Mouse (Mus musculus) limb, embryonic 14.5 days (tissue): ENCODE measurements around the gene Gp1ba. TPM values are rescaled to one million over a fixed set of nuclear protein-coding genes. Genes with fewer than 3 reads are reported as not detected.

Experiments used
- ATAC-seq: fragments of 200-750 bp; cut with Nextera tagmentation; 2 replicates; pipeline ENCODE4 v1.8.0; 2017; ENCODE audit warnings: low read depth, moderate number of reproducible peaks, moderate TSS enrichment; ENCODE audit not compliant: low FRiP score
- DNase-seq: peaks from one replicate; pipeline ENCODE4 v3.0.0-alpha.2; 2015; ENCODE audit warnings: low spot score
- H3K27ac ChIP-seq: fragments of 300-500 bp; sonication (generic); replicated peaks from 2 replicates; pipeline ENCODE4 v1.5.1; 2014; ENCODE audit warnings: low read depth, mild to moderate bottlenecking, low read length, moderate library complexity, mixed read lengths
- H3K27me3 ChIP-seq: fragments of 300-500 bp; sonication (generic); 2 replicates; pipeline ENCODE4 v1.6.1; 2014; ENCODE audit warnings: low read length, mixed read lengths; ENCODE audit not compliant: control insufficient read depth, insufficient read depth
- H3K36me3 ChIP-seq: fragments of 300-500 bp; sonication (generic); 2 replicates; pipeline ENCODE4 v1.6.1; 2014; ENCODE audit warnings: mild to moderate bottlenecking, low read length, moderate library complexity, mixed read lengths; ENCODE audit not compliant: control insufficient read depth, insufficient read depth
- H3K4me1 ChIP-seq: fragments of 300-500 bp; sonication (generic); 2 replicates; pipeline ENCODE4 v1.6.1; 2014; ENCODE audit warnings: antibody characterized with exemption, low read length, mixed read lengths; ENCODE audit not compliant: control insufficient read depth, insufficient read depth
- H3K4me2 ChIP-seq: fragments of 300-500 bp; sonication (generic); replicated peaks from 2 replicates; pipeline ENCODE4 v1.6.1; 2014; ENCODE audit warnings: low read depth, mild to moderate bottlenecking, low read length, moderate library complexity; ENCODE audit not compliant: severe bottlenecking
- H3K4me3 ChIP-seq: fragments of 300-500 bp; sonication (generic); replicated peaks from 2 replicates; pipeline ENCODE4 v1.5.1; 2014; ENCODE audit warnings: low read length
- H3K9ac ChIP-seq: fragments of 300-500 bp; sonication (generic); 2 replicates; pipeline ENCODE4 v1.6.1; 2014; ENCODE audit warnings: mild to moderate bottlenecking, low read depth, low read length, moderate library complexity; ENCODE audit not compliant: severe bottlenecking
- H3K9me3 ChIP-seq: fragments of 300-500 bp; sonication (generic); 2 replicates; pipeline ENCODE4 v1.6.1; 2016; ENCODE audit warnings: low read length; ENCODE audit not compliant: control insufficient read depth
- POLR2A ChIP-seq: fragments of 200-500 bp; IDR thresholded peaks from 2 replicates; pipeline ENCODE4 v1.8.0; 2012; ENCODE audit warnings: inconsistent platforms, mild to moderate bottlenecking, moderate library complexity, borderline replicate concordance; ENCODE audit not compliant: insufficient read depth, insufficient read length; ENCODE audit errors: extremely low read depth
- WGBS: fragments of 180-500 bp; shearing (Covaris S2); extraction: QIAGEN DNeasy Blood & Tissue Kit; methylation state at CpG from one replicate; pipeline ENCODE4 v1.1.7; 2014; 5-methylcytosine and 5-hydroxymethylcytosine counted together
- polyA plus RNA-seq, 2 experiments: library from polyadenylated mRNA; depleted of rRNA in 1 of 2; stranded (reverse) in 1 of 2; unstranded in 1 of 2; fragments of >200 nt; fragmentation: Nextera tagmentation in 1 of 2; extraction: Ambion mirVana in 1 of 2; gene quantifications; 2 replicates each; pipeline versions ENCODE4 v1.2.1 to v1.2.3; 2012 to 2014

The Gp1ba gene
- polyA plus RNA-seq, 2 experiments, result 0.47 to 0.56 TPM

DNA sequence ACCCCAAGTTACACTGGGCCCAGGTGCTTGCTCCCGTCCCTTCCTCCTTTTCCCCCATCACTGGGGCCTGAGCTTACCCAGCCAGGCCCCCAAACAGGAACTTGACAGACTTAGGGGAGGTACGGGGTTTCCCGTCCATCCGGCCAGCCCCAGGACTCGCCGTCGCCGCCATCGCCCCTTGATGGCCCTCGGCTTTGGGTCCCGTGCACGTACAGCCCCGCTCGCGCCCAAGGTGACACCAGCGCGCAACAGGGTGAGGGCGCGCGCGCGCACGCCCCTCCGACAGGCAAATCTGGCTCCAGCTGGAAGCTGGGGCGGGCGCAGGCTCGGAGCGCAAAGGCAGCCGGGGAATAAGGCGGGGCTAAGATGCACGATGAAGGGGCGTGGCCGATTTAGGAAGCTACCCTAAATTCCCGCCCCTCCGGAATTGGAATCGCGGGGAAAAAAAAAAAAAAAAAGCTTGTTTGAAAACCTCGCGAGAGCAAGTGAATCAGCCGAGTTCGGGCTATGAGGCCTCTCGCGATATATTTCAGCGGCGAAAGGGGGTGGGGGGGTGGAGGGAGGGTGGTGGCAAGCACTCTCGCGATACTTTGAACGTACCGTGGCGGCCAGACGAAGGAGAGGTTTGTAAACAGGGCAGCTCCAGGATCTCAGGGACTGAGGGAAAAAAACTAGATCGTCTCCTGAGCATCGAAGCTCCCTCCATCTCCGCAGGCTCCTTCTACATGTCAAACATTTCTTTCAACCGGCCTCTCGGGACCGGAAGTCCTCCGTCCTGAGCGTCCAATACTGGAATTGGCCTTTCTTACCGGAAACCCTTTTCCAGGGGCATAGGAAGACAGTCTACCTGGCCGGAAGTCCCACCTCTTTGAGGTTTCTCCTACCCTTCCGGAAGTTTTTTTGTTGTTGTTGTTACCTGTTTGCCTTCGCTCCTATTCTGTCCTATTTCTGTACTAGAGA is 8.0 kb downstream of the Gp1ba start, which contains the start of the genes Rnf167 and Slc25a11:
Gene Rnf167 (plus strand): TSS at position 545 of the 960 bp plus-strand sequence.
Gene Slc25a11 (minus strand): TSS at position 789 of the 960 bp plus-strand sequence.
- peaks cover 62% of the 10 kb centered on the region for H3K36me3 ChIP-seq
- H3K4me2 ChIP-seq, result peak within 1 kb of the TSS; percentile 91
- peak within 1 kb of the TSS; percentile 75 for H3K4me3 ChIP-seq
- H3K9ac ChIP-seq, result peak within 1 kb of the TSS; percentile 86
- peak; percentile 90; the same call in 1 of the 2 replicates for TF ChIP-seq POLR2A
- DNase-seq (peak; percentile 99), ATAC-seq (peak; percentile 90)
- H3K9me3 ChIP-seq, result no peaks in the 10 kb centered on the region
- no peaks in the 10 kb centered on the region for H3K27me3 ChIP-seq
- H3K27ac ChIP-seq, result peak within 1 kb of the TSS; percentile 93
- H3K4me1 ChIP-seq, result peaks cover 22% of the 10 kb centered on the region
- WGBS, result under 1% methylated on average over 63 of the region's 63 CpGs

DNA sequence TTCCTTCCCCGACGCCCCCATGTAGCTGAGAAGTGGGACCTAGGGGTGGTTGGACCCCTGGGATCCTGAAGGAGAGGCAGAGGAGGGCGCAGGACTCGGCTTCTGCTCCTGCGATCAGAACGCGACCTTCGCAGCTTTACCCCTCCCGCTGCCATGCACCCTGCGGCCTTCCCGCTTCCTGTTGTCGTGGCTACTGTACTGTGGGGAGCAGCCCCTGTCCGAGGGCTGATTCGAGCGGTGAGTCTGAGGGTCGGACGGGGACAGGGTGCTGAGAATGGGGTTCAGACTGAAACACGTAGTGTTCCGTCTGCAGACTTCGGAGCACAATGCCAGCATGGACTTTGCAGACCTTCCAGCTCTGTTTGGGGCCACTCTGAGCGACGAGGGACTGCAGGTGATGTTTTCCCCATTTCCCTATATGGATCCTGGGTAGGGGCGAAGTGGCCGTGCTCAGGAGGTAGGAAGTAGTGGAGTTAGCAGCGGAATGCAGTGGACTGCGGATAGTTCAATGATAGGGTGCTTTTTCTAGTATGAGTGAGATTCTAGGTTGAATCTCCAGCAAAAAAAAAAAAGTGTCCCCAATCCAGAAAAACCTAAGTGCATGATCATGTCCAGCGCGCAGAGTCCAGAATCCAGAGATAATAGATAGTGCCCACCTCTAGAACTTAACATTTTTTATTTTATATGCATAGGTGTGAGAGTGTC is 8.9 kb downstream of the Gp1ba start:
- 2% methylated on average over 28 of the region's 28 CpGs for WGBS
- H3K36me3 ChIP-seq, result peaks cover 71% of the 10 kb centered on the region
- TF ChIP-seq POLR2A, result no peak
- peak overlapping the region; percentile 89 for H3K4me2 ChIP-seq
- no peak for ATAC-seq
- peak overlapping the region; percentile 75 for H3K4me3 ChIP-seq
- H3K9ac ChIP-seq, result peak overlapping the region; percentile 76
- no peak for DNase-seq
- no peaks in the 10 kb centered on the region for H3K9me3 ChIP-seq
- peaks cover 25% of the 10 kb centered on the region for H3K4me1 ChIP-seq
- H3K27ac ChIP-seq, result peak overlapping the region; percentile 93
- no peaks in the 10 kb centered on the region for H3K27me3 ChIP-seq

DNA sequence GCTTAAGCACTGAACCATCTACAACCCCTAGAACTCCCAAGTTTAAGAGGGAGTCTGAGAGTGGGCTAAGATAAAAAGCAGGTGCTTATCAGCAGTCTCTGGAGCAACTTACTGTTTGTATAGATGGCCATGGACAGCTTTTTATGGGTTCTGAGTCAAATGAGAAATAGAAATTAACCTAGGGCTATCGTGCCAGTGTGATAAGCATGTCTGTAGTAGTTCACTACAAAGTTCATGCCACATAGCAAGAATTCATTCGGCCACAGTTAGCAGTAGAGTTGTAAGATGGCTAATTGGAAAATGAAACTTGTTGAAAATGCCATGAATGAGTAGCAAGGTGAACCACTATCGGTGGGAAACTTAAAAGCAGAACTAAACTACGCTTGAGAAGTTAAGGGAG is 9.6 kb downstream of the Gp1ba start:
- no peaks in the 10 kb centered on the region for H3K9me3 ChIP-seq
- peak overlapping the region; percentile 89 for H3K4me2 ChIP-seq
- no peak for TF ChIP-seq POLR2A
- H3K27me3 ChIP-seq, result no peaks in the 10 kb centered on the region
- WGBS, result 89% methylated on average over 4 of the region's 4 CpGs
- peaks cover 26% of the 10 kb centered on the region for H3K4me1 ChIP-seq
- DNase-seq (no peak), ATAC-seq (no peak)
- H3K9ac ChIP-seq, result peak overlapping the region; percentile 76
- H3K36me3 ChIP-seq, result peaks cover 74% of the 10 kb centered on the region
- no peak overlapping the region for H3K27ac ChIP-seq
- peak overlapping the region; percentile 75 for H3K4me3 ChIP-seq

DNA sequence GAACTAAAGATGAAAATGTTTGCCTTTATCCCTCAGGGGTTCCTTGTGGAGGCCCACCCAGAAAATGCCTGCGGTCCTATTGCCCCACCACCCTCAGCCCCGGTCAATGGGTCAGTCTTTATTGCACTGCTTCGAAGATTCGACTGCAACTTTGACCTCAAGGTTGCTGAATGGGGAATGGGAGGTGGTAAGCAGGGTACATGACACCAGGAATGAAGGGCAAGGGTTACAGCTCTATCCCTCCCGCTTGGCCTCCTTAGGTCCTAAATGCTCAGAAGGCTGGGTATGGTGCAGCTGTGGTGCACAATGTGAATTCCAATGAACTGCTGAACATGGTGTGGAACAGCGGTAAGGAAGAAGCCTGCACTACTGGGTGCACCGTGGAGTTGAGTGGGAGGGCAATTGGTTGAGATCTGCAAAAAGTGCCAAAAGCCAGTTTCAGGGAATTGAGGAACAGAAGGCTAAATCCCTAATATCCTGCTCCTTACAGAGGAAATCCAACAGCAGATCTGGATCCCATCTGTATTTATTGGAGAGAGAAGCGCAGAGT is 10.3 kb downstream of the Gp1ba start:
- H3K9me3 ChIP-seq, result no peaks in the 10 kb centered on the region
- no peaks in the 10 kb centered on the region for H3K27me3 ChIP-seq
- H3K27ac ChIP-seq, result no peak overlapping the region
- no peak for TF ChIP-seq POLR2A
- peaks cover 26% of the 10 kb centered on the region for H3K4me1 ChIP-seq
- no peak for ATAC-seq
- no peak overlapping the region for H3K9ac ChIP-seq
- peak overlapping the region; percentile 2; the same call in 1 of the 2 replicates for H3K4me3 ChIP-seq
- DNase-seq, result no peak
- H3K4me2 ChIP-seq, result 0 out of 2 replicates have a peak overlapping the region, but pooled peaks have one; percentile 89
- peaks cover 66% of the 10 kb centered on the region for H3K36me3 ChIP-seq
- WGBS, result 80% methylated on average over 8 of the region's 8 CpGs
